Mouse (Mus musculus): ENCODE results near the gene Lat2.
"Not testable (repeated sequence)": the region's sequence is repeated elsewhere in the genome, so short reads cannot be mapped to it uniquely, and the experiment has no call there.

Lat2 gene

GRCm38 (mm10) chr5:134614802-134615201, at the start of gene Lat2:
Lat2 (minus strand) TSS chr5:134615025.
- DNase-seq (ENCODE audit: extremely low spot score): no peak

- no peak for DNase-seq (ENCODE audit: extremely low spot score)
Measured at GRCm38 (mm10) chr5:134656708-134657107, 41.9 kb upstream of the Lat2 start.

GRCm38 (mm10) chr5:134652015-134652414, 37.2 kb upstream of the Lat2 start:
- DNase-seq (ENCODE audit: extremely low spot score): no peak

GRCm38 (mm10) chr5:134650926-134651325, 36.1 kb upstream of the Lat2 start:
- DNase-seq (ENCODE audit: extremely low spot score): peak; percentile 24

- not testable (repeated sequence) for DNase-seq (ENCODE audit: extremely low spot score)
Measured at GRCm38 (mm10) chr5:134648976-134649375, 34.2 kb upstream of the Lat2 start.

GRCm38 (mm10) chr5:134647394-134647793, 32.6 kb upstream of the Lat2 start:
- DNase-seq (ENCODE audit: extremely low spot score): no peak

- no peak for DNase-seq (ENCODE audit: extremely low spot score)
Measured at GRCm38 (mm10) chr5:134646461-134646860, 31.6 kb upstream of the Lat2 start.

- no peak for DNase-seq (ENCODE audit: extremely low spot score)
Measured at GRCm38 (mm10) chr5:134644643-134645118, 29.9 kb upstream of the Lat2 start.

GRCm38 (mm10) chr5:134644121-134644520, 29.3 kb upstream of the Lat2 start:
- no peak for DNase-seq (ENCODE audit: extremely low spot score)

- no peak for DNase-seq (ENCODE audit: extremely low spot score)
Measured at GRCm38 (mm10) chr5:134640371-134640770, 25.5 kb upstream of the Lat2 start.

- DNase-seq (ENCODE audit: extremely low spot score): peak; percentile 98
Measured at GRCm38 (mm10) chr5:134639269-134639682, 24.5 kb upstream of the Lat2 start, which contains the start of gene Eif4h. Eif4h (minus strand) TSS chr5:134639490.

- no peak for DNase-seq (ENCODE audit: extremely low spot score)
Measured at GRCm38 (mm10) chr5:134638461-134639268, 23.8 kb upstream of the Lat2 start.

GRCm38 (mm10) chr5:134637820-134638367, 23.1 kb upstream of the Lat2 start:
- DNase-seq (ENCODE audit: extremely low spot score): no peak

GRCm38 (mm10) chr5:134632841-134633240, 18.0 kb upstream of the Lat2 start:
- DNase-seq (ENCODE audit: extremely low spot score): no peak

GRCm38 (mm10) chr5:134630835-134631234, 16.0 kb upstream of the Lat2 start:
- no peak for DNase-seq (ENCODE audit: extremely low spot score)

GRCm38 (mm10) chr5:134629508-134629907, 14.7 kb upstream of the Lat2 start:
- DNase-seq (ENCODE audit: extremely low spot score): no peak

- no peak for DNase-seq (ENCODE audit: extremely low spot score)
Measured at GRCm38 (mm10) chr5:134622069-134622468, 7.2 kb upstream of the Lat2 start.

- no peak for DNase-seq (ENCODE audit: extremely low spot score)
Measured at GRCm38 (mm10) chr5:134621099-134621640, 6.3 kb upstream of the Lat2 start.

GRCm38 (mm10) chr5:134620457-134620856, 5.6 kb upstream of the Lat2 start:
- no peak for DNase-seq (ENCODE audit: extremely low spot score)

GRCm38 (mm10) chr5:134617071-134617470, 2.2 kb upstream of the Lat2 start:
- peak; percentile 42 for DNase-seq (ENCODE audit: extremely low spot score)

- DNase-seq (ENCODE audit: extremely low spot score): no peak
Measured at GRCm38 (mm10) chr5:134615780-134616179, 955 bp upstream of the Lat2 start.

GRCm38 (mm10) chr5:134615380-134615779, 555 bp upstream of the Lat2 start:
- DNase-seq (ENCODE audit: extremely low spot score): no peak

GRCm38 (mm10) chr5:134614296-134614695, 529 bp downstream of the Lat2 start:
- no peak for DNase-seq (ENCODE audit: extremely low spot score)
